Mouse (Mus musculus): ENCODE measurements around the gene Gjc1. TPM values are rescaled to one million over a fixed set of nuclear protein-coding genes. Genes with fewer than 3 reads are reported as not detected.

Gene Gjc1
- polyA plus RNA-seq, 1 experiment from 2014 or later, result 54.5 TPM

- no peaks in the 10 kb centered on the region for H3K36me3 ChIP-seq (ENCODE audit: insufficient read depth, low read length)
- WGBS, result 74% methylated on average over 13 of the region's 13 CpGs
- H3K4me2 ChIP-seq (replicated peaks; ENCODE audit: low read depth, low read length), result no peak overlapping the region
- no peaks in the 10 kb centered on the region for H3K9me3 ChIP-seq (ENCODE audit: low read length)
- H3K27me3 ChIP-seq (ENCODE audit: insufficient read depth, low read length), result no peaks in the 10 kb centered on the region
- H3K9ac ChIP-seq (replicated peaks; ENCODE audit: low read length), result no peak overlapping the region
- no peak overlapping the region for H3K4me3 ChIP-seq (ENCODE audit: low read length)
- no peak overlapping the region for H3K27ac ChIP-seq (ENCODE audit: low read length)
- H3K4me1 ChIP-seq (ENCODE audit: insufficient read depth, low read length), result peaks cover 14% of the 10 kb centered on the region
- ATAC-seq (ENCODE audit: low FRiP score, low TSS enrichment), result peak; percentile 32; the same call in 1 of the 2 replicates
Observed at GRCm38 (mm10) chr11:102752896-102753590, 66.5 kb downstream of the Gjc1 start.

- WGBS, result 92% methylated on average over 2 of the region's 2 CpGs
- H3K9me3 ChIP-seq (ENCODE audit: low read length), result no peaks in the 10 kb centered on the region
- H3K9ac ChIP-seq (replicated peaks; ENCODE audit: low read length), result no peak overlapping the region
- no peak for ATAC-seq (ENCODE audit: low FRiP score, low TSS enrichment)
- no peaks in the 10 kb centered on the region for H3K36me3 ChIP-seq (ENCODE audit: insufficient read depth, low read length)
- no peak overlapping the region for H3K4me2 ChIP-seq (replicated peaks; ENCODE audit: low read depth, low read length)
- H3K4me1 ChIP-seq (ENCODE audit: insufficient read depth, low read length), result peaks cover 12% of the 10 kb centered on the region
- H3K27me3 ChIP-seq (ENCODE audit: insufficient read depth, low read length), result no peaks in the 10 kb centered on the region
- H3K4me3 ChIP-seq (ENCODE audit: low read length), result no peak overlapping the region
- no peak overlapping the region for H3K27ac ChIP-seq (ENCODE audit: low read length)
Observed at GRCm38 (mm10) chr11:102749712-102750111, 69.8 kb downstream of the Gjc1 start.

Other genes starting within 250 kb of the Gjc1 start
- gene Gm11627, start 240.2 kb downstream of the Gjc1 start, polyA plus RNA-seq (2015; fragmentation: Nextera tagmentation; extraction: Ambion mirVana), result 7.9 and 10.8 TPM in 2 replicates
- gene Fzd2, start 215.3 kb downstream of the Gjc1 start, polyA plus RNA-seq (2015; fragmentation: Nextera tagmentation; extraction: Ambion mirVana), result 27.2 and 27.5 TPM in 2 replicates
- gene Meioc, start 156.0 kb downstream of the Gjc1 start, polyA plus RNA-seq (2015; fragmentation: Nextera tagmentation; extraction: Ambion mirVana), result 0.28 and 0.34 TPM in 2 replicates
- 51.9 and 52.1 TPM in 2 replicates for gene Ccdc43, start 121.9 kb downstream of the Gjc1 start, polyA plus RNA-seq (2015; fragmentation: Nextera tagmentation; extraction: Ambion mirVana)
- gene Adam11, start 58.3 kb downstream of the Gjc1 start, polyA plus RNA-seq (2015; fragmentation: Nextera tagmentation; extraction: Ambion mirVana), result 8.7 and 8.8 TPM in 2 replicates
- gene Higd1b, start 16.1 kb upstream of the Gjc1 start, polyA plus RNA-seq (2015; fragmentation: Nextera tagmentation; extraction: Ambion mirVana), result 0.42 and 2.5 TPM in 2 replicates
- gene Eftud2, start 61.3 kb upstream of the Gjc1 start, polyA plus RNA-seq (2015; fragmentation: Nextera tagmentation; extraction: Ambion mirVana), result 222 and 236 TPM in 2 replicates
- 1.9 and 2.1 TPM in 2 replicates for gene Ccdc103, start 61.5 kb upstream of the Gjc1 start, polyA plus RNA-seq (2015; fragmentation: Nextera tagmentation; extraction: Ambion mirVana)
- not detected in 2 replicates for gene Fam187a, start 65.5 kb upstream of the Gjc1 start, polyA plus RNA-seq (2015; fragmentation: Nextera tagmentation; extraction: Ambion mirVana)
- 0.41 and 0.50 TPM in 2 replicates for gene Gfap, start 81.2 kb upstream of the Gjc1 start, polyA plus RNA-seq (2015; fragmentation: Nextera tagmentation; extraction: Ambion mirVana)
- gene Kif18b, start 105.4 kb upstream of the Gjc1 start, polyA plus RNA-seq (2015; fragmentation: Nextera tagmentation; extraction: Ambion mirVana), result 11.5 and 12.6 TPM in 2 replicates
- gene C1ql1, start 127.0 kb upstream of the Gjc1 start, polyA plus RNA-seq (2015; fragmentation: Nextera tagmentation; extraction: Ambion mirVana), result 2.5 and 3.0 TPM in 2 replicates
- 50.7 and 51.9 TPM in 2 replicates for gene Nmt1, start 208.5 kb upstream of the Gjc1 start, polyA plus RNA-seq (2015; fragmentation: Nextera tagmentation; extraction: Ambion mirVana)
- 161 and 201 TPM in 2 replicates for gene Dcakd, start 208.6 kb upstream of the Gjc1 start, polyA plus RNA-seq (2015; fragmentation: Nextera tagmentation; extraction: Ambion mirVana)

Data from kidney, embryonic 16.5 days (tissue).